Mouse (Mus musculus) CH12F3 (cell line): ENCODE data around the gene Gm9913.

Experiments used
- in situ Hi-C: fragments of 300-500 bp; cut with MboI; formaldehyde crosslinking; loops from 2 replicates; pipeline ENCODE4 v1.14.3; 2020; ENCODE audit warnings: low sequenced_read_pairs

Gm9913 gene

GRCm38 (mm10) chr2:125505006-125505745, at the start of gene Gm9913:
TSS of gene Gm9913 (plus strand) at chr2:125505089.
- in situ Hi-C loops, result no loop called here

GRCm38 (mm10) chr2:125456059-125456789, 48.7 kb upstream of the Gm9913 start:
- in situ Hi-C loops, result no loop called here

GRCm38 (mm10) chr2:125459087-125459486, 45.8 kb upstream of the Gm9913 start:
- in situ Hi-C loops, result no loop called here

GRCm38 (mm10) chr2:125464036-125464435, 40.9 kb upstream of the Gm9913 start:
- in situ Hi-C loops, result no loop called here

- in situ Hi-C loops, result no loop called here
Measured at GRCm38 (mm10) chr2:125470553-125471295, 34.2 kb upstream of the Gm9913 start.

- in situ Hi-C loops, result no loop called here
Measured at GRCm38 (mm10) chr2:125471721-125472120, 33.2 kb upstream of the Gm9913 start.

- in situ Hi-C loops, result no loop called here
Measured at GRCm38 (mm10) chr2:125473228-125473627, 31.7 kb upstream of the Gm9913 start.

- in situ Hi-C loops, result no loop called here
Measured at GRCm38 (mm10) chr2:125474690-125475089, 30.2 kb upstream of the Gm9913 start.

GRCm38 (mm10) chr2:125476231-125476630, 28.7 kb upstream of the Gm9913 start:
- in situ Hi-C loops, result no loop called here

GRCm38 (mm10) chr2:125477367-125477766, 27.5 kb upstream of the Gm9913 start:
- in situ Hi-C loops, result no loop called here

GRCm38 (mm10) chr2:125478705-125479104, 26.2 kb upstream of the Gm9913 start:
- in situ Hi-C loops, result no loop called here

GRCm38 (mm10) chr2:125480057-125480456, 24.8 kb upstream of the Gm9913 start:
- in situ Hi-C loops, result no loop called here

- in situ Hi-C loops, result no loop called here
Measured at GRCm38 (mm10) chr2:125481116-125481515, 23.8 kb upstream of the Gm9913 start.

- in situ Hi-C loops, result no loop called here
Measured at GRCm38 (mm10) chr2:125481531-125482317, 23.2 kb upstream of the Gm9913 start.

GRCm38 (mm10) chr2:125484164-125484563, 20.7 kb upstream of the Gm9913 start:
- in situ Hi-C loops, result no loop called here

- in situ Hi-C loops, result no loop called here
Measured at GRCm38 (mm10) chr2:125484910-125485309, 20.0 kb upstream of the Gm9913 start.

- in situ Hi-C loops, result no loop called here
Measured at GRCm38 (mm10) chr2:125489979-125490378, 14.9 kb upstream of the Gm9913 start.

GRCm38 (mm10) chr2:125492050-125492900, 12.6 kb upstream of the Gm9913 start:
- in situ Hi-C loops, result no loop called here

- in situ Hi-C loops, result no loop called here
Measured at GRCm38 (mm10) chr2:125494291-125494690, 10.6 kb upstream of the Gm9913 start.
